Mouse (Mus musculus) stomach, postnatal 0 days (tissue): ENCODE data around the gene Smim4. TPM values are rescaled to one million over a fixed set of nuclear protein-coding genes. Genes with fewer than 3 reads are reported as not detected.

ENCODE experiments used
- ATAC-seq: fragments of 200-750 bp; cut with Nextera tagmentation; 2 replicates; pipeline ENCODE4 v1.8.0; 2017; ENCODE audit not compliant: low FRiP score, low TSS enrichment
- DNase-seq: peaks from one replicate; pipeline ENCODE4 v3.0.0-alpha.2; 2016; ENCODE audit warnings: low spot score
- H3K27ac ChIP-seq: fragments of 300-500 bp; sonication (generic); replicated peaks from 2 replicates; pipeline ENCODE4 v1.5.1; 2014; ENCODE audit warnings: mild to moderate bottlenecking, control low read depth
- H3K27me3 ChIP-seq: fragments of 300-500 bp; sonication (generic); 2 replicates; pipeline ENCODE4 v1.6.1; 2014; ENCODE audit warnings: low read length; ENCODE audit not compliant: control insufficient read depth, insufficient read depth
- H3K36me3 ChIP-seq: fragments of 300-500 bp; sonication (generic); 2 replicates; pipeline ENCODE4 v1.6.1; 2014; ENCODE audit warnings: low read length, mixed read lengths; ENCODE audit not compliant: control insufficient read depth, insufficient read depth
- H3K4me1 ChIP-seq: fragments of 300-500 bp; sonication (generic); replicated peaks from 2 replicates; pipeline ENCODE4 v1.6.1; 2014; ENCODE audit warnings: antibody characterized with exemption; ENCODE audit not compliant: control insufficient read depth, insufficient read depth
- H3K4me2 ChIP-seq: fragments of 300-500 bp; sonication (generic); replicated peaks from 2 replicates; pipeline ENCODE4 v1.6.1; 2014; ENCODE audit warnings: low read depth, mild to moderate bottlenecking, control low read depth, moderate library complexity
- H3K4me3 ChIP-seq: fragments of 300-500 bp; sonication (generic); 2 replicates; pipeline ENCODE4 v1.5.1; 2014; ENCODE audit warnings: low read depth, low read length, control low read depth
- H3K9ac ChIP-seq: fragments of 300-500 bp; sonication (generic); 2 replicates; pipeline ENCODE4 v1.6.1; 2014; ENCODE audit warnings: mild to moderate bottlenecking, low read length, control low read depth, mixed read lengths
- H3K9me3 ChIP-seq: fragments of 300-500 bp; sonication (generic); 2 replicates; pipeline ENCODE4 v1.6.1; 2016; ENCODE audit warnings: low read length; ENCODE audit not compliant: control insufficient read depth
- CTCF ChIP-seq: IDR thresholded peaks from 2 replicates; pipeline ENCODE4 v1.5.1; 2016; ENCODE audit warnings: antibody characterized with exemption, low read depth, mild to moderate bottlenecking, moderate library complexity
- EP300 ChIP-seq: optimal IDR thresholded peaks from 2 replicates; pipeline ENCODE3; 2016; ENCODE audit warnings: antibody characterized with exemption
- WGBS: fragments of 180-500 bp; shearing (Covaris S2); extraction: QIAGEN DNeasy Blood & Tissue Kit; methylation state at CpG from one replicate; pipeline ENCODE4 v1.1.7; 2014; 5-methylcytosine and 5-hydroxymethylcytosine counted together
- polyA plus RNA-seq: library from polyadenylated mRNA; unstranded; fragments of >200 nt; fragmentation: Nextera tagmentation; extraction: Ambion mirVana; gene quantifications from 2 replicates; pipeline ENCODE4 v1.2.1, GENCODE M21; 2015

Gene Smim4
- polyA plus RNA-seq, 1 experiment from 2014 or later, result 108 TPM

DNA sequence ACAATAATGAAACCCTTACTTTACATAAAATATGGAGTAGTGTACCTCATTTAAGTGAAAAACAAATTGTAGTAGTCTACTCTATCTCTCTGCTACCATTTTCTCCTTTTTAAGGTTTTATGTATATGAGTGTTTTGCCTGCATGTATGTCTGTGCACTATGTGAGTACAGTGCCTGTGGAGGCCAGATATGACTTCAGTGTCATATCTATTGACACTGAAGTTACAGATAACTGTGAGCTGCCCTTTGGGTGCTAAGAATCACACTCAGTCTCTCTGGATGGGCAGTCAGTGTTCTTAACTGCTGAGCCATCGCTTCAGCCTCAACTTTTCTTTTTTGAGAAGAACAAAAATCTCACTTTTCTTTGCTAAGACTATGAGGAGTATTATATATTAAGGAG lies 82.9 kb downstream of the Smim4 start:
- 93% methylated on average over 1 of the region's 1 CpGs for WGBS
- peaks cover 23% of the 10 kb centered on the region for H3K36me3 ChIP-seq
- ATAC-seq (no peak), DNase-seq (no peak)
- no peaks in the 10 kb centered on the region for H3K4me1 ChIP-seq
- H3K27me3 ChIP-seq, result no peaks in the 10 kb centered on the region
- no peak overlapping the region for H3K4me3 ChIP-seq
- TF ChIP-seq CTCF (no peak), EP300 (no peak)
- H3K4me2 ChIP-seq, result no peak overlapping the region
- no peak overlapping the region for H3K9ac ChIP-seq
- H3K9me3 ChIP-seq, result no peaks in the 10 kb centered on the region
- no peak overlapping the region for H3K27ac ChIP-seq

DNA sequence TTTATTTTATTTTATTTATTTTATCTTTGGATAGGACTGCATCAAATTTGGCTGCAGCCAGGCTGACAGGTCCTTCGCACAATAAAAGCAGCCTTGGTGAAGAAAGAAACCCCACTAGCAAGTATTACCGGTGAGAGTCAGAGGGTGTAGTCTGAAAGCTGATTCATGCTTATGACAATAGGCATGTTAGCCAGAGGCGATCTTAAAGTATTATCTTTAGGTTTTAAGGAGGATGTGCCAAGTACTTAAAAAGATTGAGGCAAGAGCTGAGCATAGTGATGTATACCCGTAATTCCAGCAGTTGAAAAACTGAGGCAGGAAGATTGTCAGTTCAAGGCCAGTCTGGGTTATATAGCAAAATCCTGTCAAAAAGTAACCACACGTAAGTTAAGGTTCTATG lies 83.5 kb downstream of the Smim4 start:
- Histone ChIP-seq H3K4me3 (no peak overlapping the region), H3K27ac (no peak overlapping the region), H3K9me3 (no peaks in the 10 kb centered on the region), H3K36me3 (peaks cover 18% of the 10 kb centered on the region), H3K4me2 (no peak overlapping the region), H3K9ac (no peak overlapping the region), H3K4me1 (no peaks in the 10 kb centered on the region), H3K27me3 (no peaks in the 10 kb centered on the region)
- TF ChIP-seq CTCF, result no peak
- no peak for TF ChIP-seq EP300
- DNase-seq (no peak), ATAC-seq (no peak)
- WGBS, result 76% methylated on average over 5 of the region's 5 CpGs

Other genes with a start within 250 kb of the Smim4 start
- 29.2 and 32.3 TPM in 2 replicates for gene Mustn1, start 249.8 kb downstream of the Smim4 start, polyA plus RNA-seq
- 1.2 and 2.4 TPM in 2 replicates for gene Itih4, start 242.5 kb downstream of the Smim4 start, polyA plus RNA-seq
- 2.1 and 5.1 TPM in 2 replicates for gene Itih3, start 205.2 kb downstream of the Smim4 start, polyA plus RNA-seq
- 0.21 and 0.40 TPM in 2 replicates for gene Itih1, start 185.7 kb downstream of the Smim4 start, polyA plus RNA-seq
- 4.1 and 4.2 TPM in 2 replicates for gene Nek4, start 177.6 kb downstream of the Smim4 start, polyA plus RNA-seq
- gene Glt8d1, start 127.6 kb downstream of the Smim4 start, polyA plus RNA-seq, result 28.2 and 29.7 TPM in 2 replicates
- gene Spcs1, start 127.3 kb downstream of the Smim4 start, polyA plus RNA-seq, result 508 and 513 TPM in 2 replicates
- 47.8 and 47.9 TPM in 2 replicates for gene Pbrm1, start 109.8 kb downstream of the Smim4 start, polyA plus RNA-seq
- 58.0 and 70.7 TPM in 2 replicates for gene Gnl3, start 109.8 kb downstream of the Smim4 start, polyA plus RNA-seq
- gene Nt5dc2, start 2.1 kb upstream of the Smim4 start, polyA plus RNA-seq, result 61.0 and 65.3 TPM in 2 replicates
- gene Stab1, start 39.7 kb upstream of the Smim4 start, polyA plus RNA-seq, result 23.7 and 23.9 TPM in 2 replicates
- gene Tnnc1, start 79.4 kb upstream of the Smim4 start, polyA plus RNA-seq, result 4.1 and 6.5 TPM in 2 replicates
- gene Nisch, start 88.0 kb upstream of the Smim4 start, polyA plus RNA-seq, result 87.7 and 106 TPM in 2 replicates
- gene Sema3g, start 88.9 kb upstream of the Smim4 start, polyA plus RNA-seq, result 0.38 and 0.53 TPM in 2 replicates
- gene Phf7, start 122.4 kb upstream of the Smim4 start, polyA plus RNA-seq, result 9.5 and 10.1 TPM in 2 replicates
- gene Bap1, start 122.5 kb upstream of the Smim4 start, polyA plus RNA-seq, result 22.5 and 24.5 TPM in 2 replicates
- gene Dnah1, start 194.9 kb upstream of the Smim4 start, polyA plus RNA-seq, result 0.74 and 0.81 TPM in 2 replicates
- 24.8 and 26.8 TPM in 2 replicates for gene Capn7, start 207.7 kb upstream of the Smim4 start, polyA plus RNA-seq